Mouse (Mus musculus): ENCODE results near the gene Slc16a6. TPM values are rescaled to one million over a fixed set of nuclear protein-coding genes. Genes with fewer than 3 reads are reported as not detected.

Slc16a6 gene
- total and polyA plus RNA-seq, 3 experiments = 14.1 to 24.2 (median 20.9) TPM

- H3K4me2 ChIP-seq (ENCODE audit: insufficient read depth, low read depth, poor library complexity, severe bottlenecking) = no peak overlapping the region
- peaks cover 2% of the 10 kb centered on the region for H3K9me3 ChIP-seq (replicated peaks; ENCODE audit: low read length)
- no peak overlapping the region for H3K9ac ChIP-seq (ENCODE audit: insufficient read depth, low read depth)
- H3K79me2 ChIP-seq (replicated peaks; ENCODE audit: control insufficient read depth, extremely low read depth, insufficient read depth, poor library complexity, severe bottlenecking) = no peaks in the 10 kb centered on the region
- no peak for DNase-seq (ENCODE audit: extremely low read depth)
- no peak overlapping the region for H3K4me3 ChIP-seq (replicated peaks in 1 of 3; ENCODE audit: low read depth in 2 of 3, low read length in 2 of 3, poor library complexity in 1 of 3)
- dilution Hi-C loops (cut with MboI; ENCODE audit: extremely low pct_ligation_motif_present, extremely low pct_unique_long_range_greater_than_20kb, low sequenced_read_pairs) (no loop called here), in situ Hi-C loops (cut with MboI; ENCODE audit: low pct_ligation_motif_present, low pct_unique_long_range_greater_than_20kb, low sequenced_read_pairs) (no loop called here)
- H3K36me3 ChIP-seq (replicated peaks in 1 of 2; ENCODE audit: control insufficient read depth in 1 of 2, insufficient read depth in 1 of 2, low read length in 1 of 2) = no peaks in the 10 kb centered on the region
- no peak overlapping the region for H3K27ac ChIP-seq (ENCODE audit: insufficient read depth, low read depth)
- no peaks in the 10 kb centered on the region for H3K4me1 ChIP-seq (ENCODE audit: control insufficient read depth in 1 of 2, insufficient read depth in 2 of 2)
- TF ChIP-seq POLR2A (IDR thresholded peaks at IDR 0.05; ENCODE audit: low read depth, low read length) = no peak
- no peak for TF ChIP-seq EP300 (IDR thresholded peaks at IDR 0.05; ENCODE audit: low read length)
- TF ChIP-seq KAT2A (IDR thresholded peaks at IDR 0.05; ENCODE audit: insufficient replicate concordance, low read length) = no peak
- TF ChIP-seq SIN3A (IDR thresholded peaks at IDR 0.05; ENCODE audit: low read length) = no peak
- TF ChIP-seq RCOR1 (conservative IDR thresholded peaks at IDR 0.05; ENCODE audit: low read depth, low read length) = no peak
- TF ChIP-seq GABPA (IDR thresholded peaks at IDR 0.05; ENCODE audit: insufficient replicate concordance, low read depth, low read length) = no peak
- TF ChIP-seq UBTF (IDR thresholded peaks at IDR 0.05; ENCODE audit: low read depth, low read length) = no peak
- no peak for TF ChIP-seq ZMIZ1 (IDR thresholded peaks at IDR 0.05; ENCODE audit: low read depth, low read length)
- TF ChIP-seq SMC3 (IDR thresholded peaks at IDR 0.05; ENCODE audit: low read depth, low read length) = no peak
- no peak for TF ChIP-seq ZNF384 (IDR thresholded peaks at IDR 0.05; ENCODE audit: low read depth, low read length)
- H3K27me3 ChIP-seq (replicated peaks) = no peaks in the 10 kb centered on the region
Observed at GRCm38 (mm10) chr11:109512995-109513675, 39.7 kb upstream of the Slc16a6 start.

DNA sequence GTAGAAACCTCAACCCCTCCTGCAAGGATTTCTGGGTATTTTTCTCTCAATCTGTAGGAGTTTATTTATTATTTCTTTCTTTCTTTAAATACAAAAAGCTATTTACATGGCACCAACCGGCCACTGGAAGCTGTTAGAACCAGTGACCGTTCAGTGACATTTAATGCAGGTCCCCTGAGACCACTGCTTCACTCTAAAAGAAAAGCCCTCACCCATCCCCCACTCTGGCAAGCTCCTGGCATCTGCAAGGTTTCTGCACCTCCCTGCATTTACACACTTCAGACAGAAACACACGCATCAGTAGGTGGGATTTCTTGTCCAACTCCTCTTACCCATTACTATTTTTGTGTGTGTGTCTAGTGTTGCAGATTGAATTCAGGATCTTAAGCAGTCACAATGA lies 33.7 kb upstream of the Slc16a6 start:
- in situ Hi-C loops (cut with MboI; ENCODE audit: low pct_ligation_motif_present, low pct_unique_long_range_greater_than_20kb, low sequenced_read_pairs) = no loop called here
- no peak overlapping the region for H3K4me3 ChIP-seq (replicated peaks in 1 of 3; ENCODE audit: low read depth in 2 of 3, low read length in 2 of 3, poor library complexity in 1 of 3)
- dilution Hi-C loops (cut with MboI; ENCODE audit: extremely low pct_ligation_motif_present, extremely low pct_unique_long_range_greater_than_20kb, low sequenced_read_pairs) = no loop called here
- peak; percentile 21 for DNase-seq (ENCODE audit: extremely low read depth)
- H3K27me3 ChIP-seq (replicated peaks) = no peaks in the 10 kb centered on the region
- H3K36me3 ChIP-seq (replicated peaks in 1 of 2; ENCODE audit: control insufficient read depth in 1 of 2, insufficient read depth in 1 of 2, low read length in 1 of 2) = no peaks in the 10 kb centered on the region
- H3K4me2 ChIP-seq (ENCODE audit: insufficient read depth, low read depth, poor library complexity, severe bottlenecking) = no peak overlapping the region
- H3K79me2 ChIP-seq (replicated peaks; ENCODE audit: control insufficient read depth, extremely low read depth, insufficient read depth, poor library complexity, severe bottlenecking) = no peaks in the 10 kb centered on the region
- TF ChIP-seq POLR2A (IDR thresholded peaks at IDR 0.05; ENCODE audit: low read depth, low read length) (no peak), POLR2AphosphoS2 (IDR thresholded peaks at IDR 0.05; ENCODE audit: low read depth, low read length) (no peak)
- no peak overlapping the region for H3K9ac ChIP-seq (ENCODE audit: insufficient read depth, low read depth)
- peaks cover 0 to 13% of the 10 kb centered on the region in 2 experiments; a peak in 2 of 4 replicates for H3K4me1 ChIP-seq (ENCODE audit: control insufficient read depth in 1 of 2, insufficient read depth in 2 of 2)
- peaks cover 2% of the 10 kb centered on the region for H3K9me3 ChIP-seq (replicated peaks; ENCODE audit: low read length)
- H3K27ac ChIP-seq (ENCODE audit: insufficient read depth, low read depth) = no peak overlapping the region

DNA sequence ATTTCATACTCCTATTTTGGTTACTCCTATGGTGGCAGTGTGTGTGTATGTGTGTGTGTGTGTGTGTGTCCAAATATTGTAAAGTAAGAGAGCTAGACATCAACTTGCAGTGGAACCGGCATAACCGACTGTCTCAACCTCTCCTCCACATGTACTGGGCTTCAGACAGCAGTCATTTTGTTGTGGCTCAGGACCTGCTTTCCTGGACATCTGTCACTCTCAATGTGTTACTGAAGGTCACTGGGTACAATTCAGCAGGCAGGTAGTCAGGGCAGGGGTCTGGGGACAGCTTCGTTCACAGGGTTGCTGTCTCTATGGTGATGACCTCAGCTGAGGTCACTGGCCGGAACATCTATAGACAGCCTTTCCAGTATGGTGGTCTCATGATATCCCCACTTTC lies 32.4 kb upstream of the Slc16a6 start:
- dilution Hi-C loops (cut with MboI; ENCODE audit: extremely low pct_ligation_motif_present, extremely low pct_unique_long_range_greater_than_20kb, low sequenced_read_pairs) = no loop called here
- in situ Hi-C loops (cut with MboI; ENCODE audit: low pct_ligation_motif_present, low pct_unique_long_range_greater_than_20kb, low sequenced_read_pairs) = no loop called here

More for the DNA sequence above, 32.4 kb upstream of the Slc16a6 start:
- no peak for DNase-seq (ENCODE audit: extremely low read depth)
- Histone ChIP-seq H3K9me3 (replicated peaks; ENCODE audit: low read length) (no peaks in the 10 kb centered on the region), H3K36me3 (replicated peaks in 1 of 2; ENCODE audit: control insufficient read depth in 1 of 2, insufficient read depth in 1 of 2, low read length in 1 of 2) (no peaks in the 10 kb centered on the region), H3K27ac (ENCODE audit: insufficient read depth, low read depth) (no peak overlapping the region), H3K27me3 (replicated peaks) (no peaks in the 10 kb centered on the region), H3K4me3 (replicated peaks in 1 of 3; ENCODE audit: low read depth in 2 of 3, low read length in 2 of 3, poor library complexity in 1 of 3) (no peak overlapping the region), H3K4me1 (ENCODE audit: control insufficient read depth in 1 of 2, insufficient read depth in 2 of 2) (peaks cover 0 to 14% of the 10 kb centered on the region in 2 experiments; a peak in 2 of 4 replicates), H3K4me2 (ENCODE audit: insufficient read depth, low read depth, poor library complexity, severe bottlenecking) (no peak overlapping the region), H3K79me2 (replicated peaks; ENCODE audit: control insufficient read depth, extremely low read depth, insufficient read depth, poor library complexity, severe bottlenecking) (no peaks in the 10 kb centered on the region), H3K9ac (ENCODE audit: insufficient read depth, low read depth) (no peak overlapping the region)
- TF ChIP-seq ETS1 (conservative IDR thresholded peaks at IDR 0.05; ENCODE audit: low read depth, low read length) (no peak), ZC3H11A (IDR thresholded peaks at IDR 0.05; ENCODE audit: low read depth, low read length) (no peak), MAX (IDR thresholded peaks at IDR 0.05; ENCODE audit: low read length) (no peak), RAD21 (IDR thresholded peaks at IDR 0.05; ENCODE audit: low read depth, low read length) (no peak), ZKSCAN1 (IDR thresholded peaks at IDR 0.05; ENCODE audit: borderline replicate concordance, low read depth, low read length) (no peak), BHLHE40 (IDR thresholded peaks at IDR 0.05; ENCODE audit: low read depth, low read length) (no peak), ELF1 (IDR thresholded peaks at IDR 0.05; ENCODE audit: low read depth, low read length) (no peak)
